Mouse (Mus musculus) forebrain, embryonic 12.5 days (tissue): ENCODE measurements at regions not wholly inside any gene's neighbourhood (a gene's known extent, or its start where the extent isn't known, plus 50 kb on each side); places are given as distances from the start of the nearest gene placed in this dataset.

ENCODE experiments used
- ATAC-seq: fragments of 200-750 bp; cut with Nextera tagmentation; 2 replicates; pipeline ENCODE4 v1.8.0; 2017; ENCODE audit warnings: moderate TSS enrichment; ENCODE audit not compliant: low FRiP score
- H3K27ac ChIP-seq: fragments of 300-500 bp; sonication (generic); 2 replicates; pipeline ENCODE4 v1.5.1; 2016; ENCODE audit warnings: mild to moderate bottlenecking
- H3K27me3 ChIP-seq: fragments of 300-500 bp; sonication (generic); 2 replicates; pipeline ENCODE4 v1.6.1; 2016; ENCODE audit warnings: mild to moderate bottlenecking
- H3K36me3 ChIP-seq: fragments of 300-500 bp; sonication (generic); replicated peaks from 2 replicates; pipeline ENCODE4 v1.6.1; 2016; ENCODE audit warnings: mild to moderate bottlenecking
- H3K4me1 ChIP-seq: fragments of 300-500 bp; sonication (generic); 2 replicates; pipeline ENCODE4 v1.6.1; 2016
- H3K4me2 ChIP-seq: fragments of 300-500 bp; sonication (generic); 2 replicates; pipeline ENCODE4 v1.6.1; 2016; ENCODE audit warnings: mild to moderate bottlenecking, moderate library complexity
- H3K4me3 ChIP-seq: fragments of 300-500 bp; sonication (generic); replicated peaks from 2 replicates; pipeline ENCODE4 v1.5.1; 2016; ENCODE audit warnings: mild to moderate bottlenecking
- H3K9ac ChIP-seq: fragments of 300-500 bp; sonication (generic); 2 replicates; pipeline ENCODE4 v1.6.1; 2016; ENCODE audit warnings: mild to moderate bottlenecking
- H3K9me3 ChIP-seq: fragments of 300-500 bp; sonication (generic); 2 replicates; pipeline ENCODE4 v1.6.1; 2016
- WGBS: fragments of 180-500 bp; shearing (Covaris S2); methylation state at CpG from one replicate; pipeline ENCODE4 v1.1.7; 2016; 5-methylcytosine and 5-hydroxymethylcytosine counted together

DNA sequence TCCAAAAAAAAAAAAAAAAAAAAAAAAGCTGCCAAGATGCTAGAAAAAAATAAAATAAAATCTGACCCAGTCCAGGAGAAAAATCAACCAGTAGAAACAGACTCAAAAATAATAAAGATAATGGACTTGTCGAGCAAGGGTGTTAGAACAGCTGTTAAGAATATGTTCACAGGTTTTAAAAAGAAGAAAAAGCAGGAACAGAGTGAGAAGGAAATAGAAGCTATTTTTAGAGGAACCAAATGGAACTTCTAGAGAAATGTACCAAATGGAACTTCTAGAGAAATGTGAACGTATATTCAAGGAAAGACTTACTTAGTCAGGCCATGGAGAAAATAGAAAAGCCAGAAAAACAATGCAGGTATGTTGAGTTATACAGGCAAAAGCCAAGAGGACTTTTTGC lies 662.4 kb upstream of the Jmjd1c start:
- no peak for ATAC-seq
- Histone ChIP-seq H3K4me3 (no peak overlapping the region), H3K4me1 (no peaks in the 10 kb centered on the region), H3K27ac (no peak overlapping the region), H3K9me3 (no peaks in the 10 kb centered on the region), H3K36me3 (no peaks in the 10 kb centered on the region), H3K9ac (no peak overlapping the region), H3K27me3 (no peaks in the 10 kb centered on the region), H3K4me2 (no peak overlapping the region)
- 84% methylated on average over 2 of the region's 2 CpGs for WGBS

DNA sequence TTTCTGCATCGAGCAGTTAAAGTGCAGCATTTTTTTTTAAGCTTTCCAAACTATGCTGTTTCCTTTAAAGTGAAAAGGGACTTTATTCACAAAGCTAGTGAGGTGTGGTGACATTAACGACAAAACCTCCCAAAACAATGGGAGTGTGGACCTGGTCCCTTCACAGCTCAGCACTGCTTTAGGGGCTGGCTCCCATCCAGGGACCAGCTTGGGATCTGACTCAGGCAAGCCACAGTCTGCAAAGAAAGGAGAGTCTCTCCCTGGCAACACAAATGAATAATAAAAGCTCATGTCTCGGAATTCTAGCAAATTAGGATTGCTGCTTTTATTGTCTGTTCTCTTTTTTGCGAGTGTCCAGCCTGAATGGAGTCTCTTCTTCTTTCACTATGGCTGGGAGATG lies 625.2 kb upstream of the Jmjd1c start:
- no peaks in the 10 kb centered on the region for H3K4me1 ChIP-seq
- H3K9ac ChIP-seq, result no peak overlapping the region
- H3K4me2 ChIP-seq, result no peak overlapping the region
- no peaks in the 10 kb centered on the region for H3K36me3 ChIP-seq
- H3K4me3 ChIP-seq, result no peak overlapping the region
- H3K27ac ChIP-seq, result no peak overlapping the region
- no peaks in the 10 kb centered on the region for H3K9me3 ChIP-seq
- 0 out of 2 replicates have a peak, but pooled peaks cover under 1% of the 10 kb centered on the region for H3K27me3 ChIP-seq
- ATAC-seq, result no peak; the same call in 1 of the 2 replicates
- 28% methylated on average over 4 of the region's 4 CpGs for WGBS

GRCm38 (mm10) chr10:66472038-66472437 lies 623.9 kb upstream of the Jmjd1c start:
- 89% methylated on average over 4 of the region's 4 CpGs for WGBS
- no peaks in the 10 kb centered on the region for H3K9me3 ChIP-seq
- ATAC-seq, result no peak
- no peak overlapping the region for H3K27ac ChIP-seq
- no peak overlapping the region for H3K4me2 ChIP-seq
- H3K9ac ChIP-seq, result no peak overlapping the region
- no peaks in the 10 kb centered on the region for H3K36me3 ChIP-seq
- H3K27me3 ChIP-seq, result 0 out of 2 replicates have a peak, but pooled peaks cover 2% of the 10 kb centered on the region
- H3K4me3 ChIP-seq, result no peak overlapping the region
- H3K4me1 ChIP-seq, result no peaks in the 10 kb centered on the region

- no peak overlapping the region for H3K27ac ChIP-seq
- no peaks in the 10 kb centered on the region for H3K4me1 ChIP-seq
- H3K4me3 ChIP-seq, result no peak overlapping the region
- 85% methylated on average over 1 of the region's 1 CpGs for WGBS
- H3K36me3 ChIP-seq, result no peaks in the 10 kb centered on the region
- H3K4me2 ChIP-seq, result no peak overlapping the region
- ATAC-seq, result no peak
- 0 out of 2 replicates have a peak, but pooled peaks cover 2% of the 10 kb centered on the region for H3K27me3 ChIP-seq
- H3K9me3 ChIP-seq, result no peaks in the 10 kb centered on the region
- H3K9ac ChIP-seq, result no peak overlapping the region
Observed at GRCm38 (mm10) chr10:66475187-66475735, 620.7 kb upstream of the Jmjd1c start.

- no peaks in the 10 kb centered on the region for H3K27me3 ChIP-seq
- no peaks in the 10 kb centered on the region for H3K4me1 ChIP-seq
- no peaks in the 10 kb centered on the region for H3K36me3 ChIP-seq
- no peak overlapping the region for H3K9ac ChIP-seq
- H3K4me2 ChIP-seq, result no peak overlapping the region
- 84% methylated on average over 5 of the region's 5 CpGs for WGBS
- H3K27ac ChIP-seq, result no peak overlapping the region
- H3K4me3 ChIP-seq, result no peak overlapping the region
- no peaks in the 10 kb centered on the region for H3K9me3 ChIP-seq
- no peak for ATAC-seq
Observed at GRCm38 (mm10) chr10:66490871-66491270, 605.1 kb upstream of the Jmjd1c start.

GRCm38 (mm10) chr10:66491850-66492249 lies 604.1 kb upstream of the Jmjd1c start:
- ATAC-seq, result 0 out of 2 replicates have a peak, but pooled peaks have one; percentile 27
- Histone ChIP-seq H3K4me2 (no peak overlapping the region), H3K36me3 (no peaks in the 10 kb centered on the region), H3K9me3 (no peaks in the 10 kb centered on the region), H3K4me1 (no peaks in the 10 kb centered on the region), H3K27ac (no peak overlapping the region), H3K27me3 (no peaks in the 10 kb centered on the region), H3K4me3 (no peak overlapping the region), H3K9ac (no peak overlapping the region)
- WGBS, result 64% methylated on average over 10 of the region's 10 CpGs

DNA sequence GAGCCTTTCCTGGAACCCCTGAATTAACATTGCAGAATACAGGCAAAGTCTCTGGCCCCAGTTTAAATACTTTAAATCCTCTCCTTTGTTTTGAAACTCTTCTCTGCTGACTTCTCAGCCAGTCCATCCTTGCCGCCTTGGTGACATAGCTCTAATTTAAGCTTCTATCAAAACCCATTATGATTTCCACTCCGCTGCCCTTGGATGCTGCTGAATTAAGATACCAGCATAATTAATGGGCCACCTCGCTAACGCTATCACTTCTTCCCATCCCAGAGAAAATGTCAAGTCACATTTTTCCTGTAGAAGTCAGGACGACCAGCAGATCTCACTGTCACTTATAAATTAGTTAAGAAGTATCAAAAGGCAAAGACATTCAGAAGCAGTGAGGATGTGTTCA lies 556.1 kb upstream of the Jmjd1c start:
- ATAC-seq, result no peak
- Histone ChIP-seq H3K36me3 (no peaks in the 10 kb centered on the region), H3K4me3 (no peak overlapping the region), H3K27ac (no peak overlapping the region), H3K4me1 (no peaks in the 10 kb centered on the region), H3K4me2 (no peak overlapping the region), H3K27me3 (no peaks in the 10 kb centered on the region), H3K9me3 (no peaks in the 10 kb centered on the region), H3K9ac (no peak overlapping the region)
- WGBS, result 77% methylated on average over 5 of the region's 5 CpGs

GRCm38 (mm10) chr10:66546656-66547055 lies 549.3 kb upstream of the Jmjd1c start:
- Histone ChIP-seq H3K36me3 (no peaks in the 10 kb centered on the region), H3K27ac (no peak overlapping the region), H3K27me3 (0 out of 2 replicates have a peak, but pooled peaks cover 6% of the 10 kb centered on the region), H3K9ac (no peak overlapping the region), H3K4me2 (no peak overlapping the region), H3K4me3 (no peak overlapping the region), H3K9me3 (no peaks in the 10 kb centered on the region), H3K4me1 (no peaks in the 10 kb centered on the region)
- 46% methylated on average over 2 of the region's 2 CpGs for WGBS
- ATAC-seq, result peak; percentile 64; the same call in 1 of the 2 replicates

DNA sequence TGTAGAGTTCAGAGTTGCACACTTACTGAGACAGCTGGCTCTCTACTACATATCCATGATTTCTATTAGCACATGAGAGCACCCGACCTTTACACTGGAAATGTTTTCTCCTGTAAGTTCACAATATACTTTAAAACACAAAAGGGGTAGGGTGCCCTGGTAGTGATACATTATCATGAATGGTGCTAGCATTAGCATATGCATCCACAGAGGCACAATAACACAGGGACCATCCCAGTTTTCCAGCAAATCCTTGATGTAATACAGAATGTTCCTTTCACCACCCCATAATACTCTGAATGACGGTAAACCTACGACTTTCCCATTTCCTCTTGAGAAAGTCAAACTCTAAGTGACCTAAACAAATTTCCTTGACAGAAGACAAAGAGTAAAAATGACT lies 548.3 kb upstream of the Jmjd1c start:
- Histone ChIP-seq H3K27ac (no peak overlapping the region), H3K4me3 (no peak overlapping the region), H3K9ac (no peak overlapping the region), H3K9me3 (no peaks in the 10 kb centered on the region), H3K4me1 (peaks cover under 1% of the 10 kb centered on the region; the same call in 1 of the 2 replicates), H3K4me2 (no peak overlapping the region), H3K27me3 (peaks cover 10% of the 10 kb centered on the region; the same call in 1 of the 2 replicates), H3K36me3 (no peaks in the 10 kb centered on the region)
- ATAC-seq, result no peak
- 71% methylated on average over 3 of the region's 3 CpGs for WGBS

DNA sequence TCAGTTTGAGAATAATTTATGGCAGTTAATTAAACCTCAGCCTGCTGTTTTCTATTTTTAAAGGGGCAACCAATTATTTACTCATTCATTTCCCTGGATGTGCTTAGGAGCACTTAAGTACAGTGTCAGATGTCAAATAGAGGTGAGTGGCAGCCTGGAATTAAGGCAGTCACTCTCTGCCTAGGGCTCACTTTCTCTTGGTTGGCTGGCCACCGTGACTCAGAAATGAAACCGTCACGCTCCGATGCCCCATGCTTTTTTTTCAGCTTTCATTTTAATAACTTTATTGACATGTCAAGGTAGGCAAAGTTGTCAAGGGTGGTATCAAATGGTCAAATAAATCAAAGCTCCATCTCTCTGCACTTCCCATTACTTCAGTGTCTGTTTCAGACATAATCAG lies 547.9 kb upstream of the Jmjd1c start:
- H3K27ac ChIP-seq, result no peak overlapping the region
- ATAC-seq, result no peak
- no peaks in the 10 kb centered on the region for H3K9me3 ChIP-seq
- peaks cover 4% of the 10 kb centered on the region; the same call in 1 of the 2 replicates for H3K4me1 ChIP-seq
- peaks cover 12% of the 10 kb centered on the region; the same call in 1 of the 2 replicates for H3K27me3 ChIP-seq
- H3K4me3 ChIP-seq, result no peak overlapping the region
- H3K4me2 ChIP-seq, result no peak overlapping the region
- H3K36me3 ChIP-seq, result no peaks in the 10 kb centered on the region
- WGBS, result 63% methylated on average over 4 of the region's 4 CpGs
- H3K9ac ChIP-seq, result no peak overlapping the region

DNA sequence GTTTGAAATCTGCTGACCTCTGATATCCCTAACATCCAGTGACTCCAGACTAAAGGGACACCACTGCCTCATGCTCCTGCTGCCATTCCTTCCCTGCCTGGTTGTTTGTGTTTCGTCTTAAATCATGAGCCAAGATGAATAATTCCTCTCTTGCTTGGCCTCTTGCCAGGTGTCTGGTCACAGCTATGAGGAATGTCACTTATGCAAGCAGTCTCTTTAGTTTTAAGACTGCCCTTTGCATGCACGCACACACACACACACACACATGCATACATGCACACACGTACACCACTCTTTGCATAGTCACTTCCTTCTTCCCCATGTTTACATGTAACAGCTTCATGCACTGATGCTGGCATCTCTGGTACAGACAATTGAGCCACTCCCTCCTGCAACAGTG lies 543.0 kb upstream of the Jmjd1c start:
- H3K9ac ChIP-seq, result no peak overlapping the region
- peaks cover 6% of the 10 kb centered on the region for H3K4me1 ChIP-seq
- H3K4me2 ChIP-seq, result no peak overlapping the region
- no peaks in the 10 kb centered on the region for H3K9me3 ChIP-seq
- H3K27me3 ChIP-seq, result peaks cover 12% of the 10 kb centered on the region; the same call in 1 of the 2 replicates
- no peaks in the 10 kb centered on the region for H3K36me3 ChIP-seq
- 74% methylated on average over 3 of the region's 3 CpGs for WGBS
- H3K4me3 ChIP-seq, result no peak overlapping the region
- no peak; the same call in 1 of the 2 replicates for ATAC-seq
- H3K27ac ChIP-seq, result no peak overlapping the region

DNA sequence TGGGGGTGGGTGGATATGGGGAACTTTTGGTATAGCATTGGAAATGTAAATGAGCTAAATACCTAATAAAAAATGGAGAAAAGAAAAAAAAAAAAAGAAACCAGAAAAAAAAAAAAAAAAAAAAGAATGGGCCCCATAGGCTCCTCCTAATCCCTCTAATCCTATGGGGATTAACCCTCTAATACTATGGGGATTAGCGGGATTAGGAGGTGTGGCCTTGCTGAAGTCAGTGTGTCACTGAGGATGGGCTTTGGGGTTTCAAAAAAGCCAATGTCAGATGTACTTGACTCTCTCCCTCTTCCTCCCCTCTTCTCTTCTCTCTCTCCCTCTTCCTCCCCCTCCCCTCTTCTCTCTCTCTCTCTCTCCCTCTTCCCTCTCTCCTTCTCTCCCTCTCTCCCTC lies 541.7 kb upstream of the Jmjd1c start:
- 17% methylated on average over 1 of the region's 1 CpGs for WGBS

GRCm38 (mm10) chr10:66558097-66558840 lies 537.7 kb upstream of the Jmjd1c start:
- Histone ChIP-seq H3K27me3 (no peaks in the 10 kb centered on the region), H3K36me3 (no peaks in the 10 kb centered on the region), H3K9ac (no peak overlapping the region), H3K4me1 (peaks cover 12% of the 10 kb centered on the region), H3K4me2 (no peak overlapping the region), H3K4me3 (no peak overlapping the region), H3K27ac (peak overlapping the region; percentile 46; the same call in 1 of the 2 replicates), H3K9me3 (no peaks in the 10 kb centered on the region)
- peak; percentile 90 for ATAC-seq
- 13% methylated on average over 6 of the region's 6 CpGs for WGBS

More for the DNA sequence above, 541.7 kb upstream of the Jmjd1c start:
- Histone ChIP-seq H3K4me3 (no peak overlapping the region), H3K27ac (no peak overlapping the region), H3K4me2 (no peak overlapping the region), H3K27me3 (peaks cover 12% of the 10 kb centered on the region; the same call in 1 of the 2 replicates), H3K9me3 (no peaks in the 10 kb centered on the region), H3K9ac (no peak overlapping the region), H3K4me1 (peaks cover 16% of the 10 kb centered on the region), H3K36me3 (no peaks in the 10 kb centered on the region)
- ATAC-seq, result no peak
